Mouse (Mus musculus) left cerebral cortex, adult 2 months (tissue): ENCODE data around the gene Cacna2d4. TPM values are rescaled to one million over a fixed set of nuclear protein-coding genes. Genes with fewer than 3 reads are reported as not detected.

ENCODE experiments used
- DNase-seq, 2 experiments: peaks; one replicate each; pipeline ENCODE4 v3.0.0; 2021 to 2022; ENCODE audit warnings: low spot score in 2 of 2, mixed read lengths in 1 of 2; ENCODE audit errors: extremely low spot score in 1 of 2
- H3K27ac ChIP-seq: fragments of 200-600 bp; 2 replicates; pipeline ENCODE4 v1.8.1; 2022
- H3K4me3 ChIP-seq: fragments of 200-600 bp; 2 replicates; pipeline ENCODE4 v1.8.1; 2022
- CTCF ChIP-seq: fragments of 200-600 bp; IDR thresholded peaks from 2 replicates; pipeline ENCODE4 v1.8.1; 2022; ENCODE audit warnings: antibody characterized with exemption, mild to moderate bottlenecking, moderate library complexity
- intact Hi-C: fragments of 180-260 bp; cut with DNase I; formaldehyde crosslinking; loops from one replicate; pipeline ENCODE4 v1.15.1; 2025
- total RNA-seq, 2 experiments: library from RNA; stranded (reverse); gene quantifications; 2 replicates each; pipeline ENCODE4 v1.2.3; 2021

Gene Cacna2d4
- total RNA-seq, 2 experiments from 2014 or later: 1.7 to 1.9 TPM

DNA sequence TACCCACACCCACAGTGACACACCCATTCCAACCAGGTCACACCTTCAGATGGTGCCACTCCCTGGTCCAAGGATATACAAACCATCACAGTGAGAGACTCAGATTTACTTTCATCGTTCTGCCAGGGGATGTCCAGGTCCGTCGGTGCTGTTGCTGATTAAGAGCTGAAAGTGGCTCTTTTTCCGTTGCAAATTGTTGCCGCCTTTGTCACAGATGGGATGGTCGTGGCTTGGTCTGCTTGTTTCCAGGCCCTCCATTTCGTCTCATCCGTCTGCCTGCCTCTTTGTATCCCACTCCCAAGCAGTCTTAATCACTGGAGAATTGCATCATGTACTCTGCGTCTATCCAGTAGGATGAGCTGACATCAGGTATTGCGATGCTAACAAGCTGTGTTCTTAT lies 13.4 kb downstream of the Cacna2d4 start:
- H3K27ac ChIP-seq: no peak overlapping the region
- TF ChIP-seq CTCF: no peak
- DNase-seq: no peak
- H3K4me3 ChIP-seq: no peak overlapping the region
- intact Hi-C loops: no loop called here

DNA sequence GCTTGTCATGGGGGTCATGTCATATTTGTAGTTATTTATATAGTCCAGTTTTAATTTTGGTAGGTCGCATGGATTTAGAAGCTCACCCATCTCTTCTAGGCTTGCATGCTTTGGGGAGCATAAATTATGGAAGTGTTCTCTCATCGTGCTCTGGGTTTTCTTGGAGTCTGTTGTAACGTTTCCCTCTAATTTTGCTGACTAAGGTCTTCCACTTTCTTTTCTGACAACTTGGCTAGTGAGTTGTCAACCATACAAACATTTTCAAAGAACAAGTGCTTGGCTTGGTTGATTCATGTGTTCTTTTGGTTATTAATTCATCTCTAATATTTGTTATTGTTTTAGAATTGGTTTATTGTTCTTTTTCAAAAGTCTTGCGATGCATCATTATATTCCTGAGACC lies 15.4 kb downstream of the Cacna2d4 start:
- no peak for DNase-seq
- intact Hi-C loops: no loop called here
- no peak overlapping the region for H3K27ac ChIP-seq
- no peak for TF ChIP-seq CTCF
- no peak overlapping the region for H3K4me3 ChIP-seq

DNA sequence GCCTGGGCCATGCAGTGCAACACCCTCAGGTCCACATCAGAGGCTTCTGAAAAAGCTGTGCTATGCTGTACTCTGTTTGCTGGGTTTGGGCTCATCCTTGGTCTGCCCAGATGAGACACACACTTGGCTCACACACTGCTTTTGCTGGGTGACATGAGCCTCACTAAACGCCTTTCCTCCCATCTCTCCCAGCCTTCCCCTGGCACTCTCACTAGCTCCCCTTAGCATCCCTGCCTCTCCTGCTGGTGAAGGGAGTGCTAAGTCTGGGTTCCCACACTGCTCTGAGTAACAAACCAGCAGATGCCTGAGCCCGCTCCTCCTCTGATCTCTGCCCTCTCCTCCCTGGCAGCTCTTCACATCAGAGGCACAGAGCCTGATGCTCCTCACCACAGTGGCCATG lies 40.4 kb downstream of the Cacna2d4 start:
- H3K27ac ChIP-seq: no peak overlapping the region
- TF ChIP-seq CTCF: no peak
- no peak overlapping the region for H3K4me3 ChIP-seq
- intact Hi-C loops: no loop called here
- no peak for DNase-seq

DNA sequence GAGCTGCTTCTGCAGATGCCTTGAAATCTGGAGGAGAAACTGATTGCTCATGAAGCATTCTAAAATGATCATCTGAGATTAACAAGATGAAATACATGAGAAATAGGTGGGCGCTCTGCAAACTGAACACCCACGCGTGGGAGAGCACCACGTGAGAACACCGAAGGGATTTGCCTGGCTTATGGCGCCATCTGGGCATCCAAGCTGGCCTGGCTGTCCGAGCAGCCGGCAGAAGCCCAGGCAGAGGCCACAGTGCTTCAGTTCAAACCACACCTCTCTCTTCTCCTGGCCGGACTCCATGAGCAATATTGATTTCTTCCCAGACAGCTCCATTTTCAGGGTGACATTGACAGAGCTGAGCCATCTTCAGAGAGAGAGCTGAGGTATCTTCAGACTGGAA lies 44.4 kb downstream of the Cacna2d4 start:
- peak; percentile 57 to 73 for DNase-seq
- intact Hi-C loops: loop anchor here (1.0 kb wide), 1 partner anchor 60 kb away; no protein-coding TSS in a partner anchor
- Histone ChIP-seq H3K27ac (no peak overlapping the region), H3K4me3 (no peak overlapping the region)
- peak; percentile 36 for TF ChIP-seq CTCF

DNA sequence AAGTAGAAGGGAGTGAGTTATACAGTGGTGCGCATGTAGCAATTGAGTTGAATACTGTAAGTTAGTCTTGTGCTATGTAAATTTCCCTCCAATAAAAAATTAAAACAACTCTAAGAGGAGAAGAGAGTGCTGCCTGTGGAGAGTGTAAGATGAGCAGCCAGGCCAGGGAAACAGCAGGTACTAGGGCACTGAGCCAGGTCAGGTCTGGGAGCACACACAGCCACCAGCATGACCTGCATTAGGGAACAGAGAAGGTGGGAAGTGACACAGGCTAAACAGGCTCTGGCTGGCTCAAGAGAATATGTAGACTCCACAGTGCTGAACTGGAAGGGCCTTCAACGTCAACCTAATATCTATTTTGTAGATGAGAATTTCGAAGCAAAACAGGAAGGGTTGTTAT lies 65.0 kb downstream of the Cacna2d4 start:
- intact Hi-C loops: no loop called here
- Histone ChIP-seq H3K27ac (no peak overlapping the region), H3K4me3 (no peak overlapping the region)
- no peak for TF ChIP-seq CTCF
- DNase-seq: no peak

DNA sequence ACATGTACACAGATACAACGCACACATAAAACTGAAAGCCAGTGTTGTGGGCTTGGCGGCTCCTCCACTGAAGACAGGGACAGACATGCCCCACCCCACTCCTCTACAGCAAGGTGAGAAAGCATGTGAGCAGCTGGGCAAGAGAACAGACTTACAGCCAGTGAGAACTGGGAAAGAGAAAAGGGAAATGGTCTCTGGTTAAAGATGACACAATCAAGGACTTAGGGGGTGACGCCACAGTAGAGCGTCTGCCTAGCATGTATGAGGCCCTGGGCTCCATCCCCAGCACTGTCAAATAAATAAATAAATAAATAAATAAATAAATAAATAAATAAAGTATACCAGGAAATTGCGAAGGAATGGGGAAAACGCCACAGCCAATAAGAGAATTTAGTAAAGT lies 67.0 kb downstream of the Cacna2d4 start:
- Histone ChIP-seq H3K4me3 (no peak overlapping the region), H3K27ac (no peak overlapping the region)
- TF ChIP-seq CTCF: no peak
- DNase-seq: no peak
- intact Hi-C loops: no loop called here

DNA sequence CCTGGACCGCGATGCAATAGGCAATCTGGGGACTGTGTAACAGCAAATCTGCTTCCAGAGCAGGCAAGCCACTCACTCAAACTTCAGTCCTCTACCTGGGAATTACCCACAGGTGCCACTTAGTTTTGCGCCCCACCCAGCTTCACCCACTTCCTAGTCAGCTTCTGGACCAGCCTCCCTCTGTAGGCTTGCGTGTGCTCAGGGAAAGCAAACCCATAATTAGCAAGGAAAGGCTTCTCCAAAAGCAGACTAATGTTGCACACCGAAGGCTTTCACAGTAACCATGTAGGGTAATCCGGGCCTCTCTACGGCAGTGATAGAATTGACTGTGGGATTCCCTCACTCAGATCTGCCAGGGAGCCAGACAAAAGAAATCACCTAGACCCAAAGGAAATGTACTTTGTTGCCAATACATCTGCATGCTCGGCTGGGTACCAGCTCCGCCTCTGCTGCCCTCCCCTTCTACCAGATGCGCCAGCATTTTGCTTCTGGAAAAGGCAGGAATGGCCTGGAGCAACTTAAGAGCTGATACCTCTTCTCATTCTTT lies 71.6 kb downstream of the Cacna2d4 start:
- DNase-seq: no peak
- peak overlapping the region; percentile 55 for H3K27ac ChIP-seq
- no peak overlapping the region for H3K4me3 ChIP-seq
- no peak for TF ChIP-seq CTCF
- intact Hi-C loops: no loop called here

DNA sequence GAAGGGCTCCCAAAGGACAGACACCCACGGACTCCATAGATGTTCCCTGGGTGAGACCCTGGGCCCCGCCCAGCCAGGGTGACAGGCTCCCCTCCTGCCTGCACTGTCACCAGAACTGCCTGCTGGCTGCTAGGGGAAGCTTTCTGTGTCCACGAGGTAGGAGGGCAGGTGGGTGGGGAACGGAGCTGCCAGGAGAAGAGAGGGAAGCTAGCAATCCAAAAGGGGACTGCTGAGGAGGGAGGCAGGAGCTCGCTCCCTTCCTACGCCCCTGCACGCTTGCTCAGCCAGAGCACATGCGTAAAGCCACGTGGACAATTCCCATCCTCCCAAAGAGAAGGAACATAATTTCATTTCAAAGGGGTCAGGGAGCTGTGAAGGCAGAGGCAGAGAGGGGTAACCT lies 73.8 kb downstream of the Cacna2d4 start:
- no peak overlapping the region for H3K4me3 ChIP-seq
- intact Hi-C loops: loop anchor here (1.0 kb wide), 1 partner anchor 19 kb away; no protein-coding TSS in a partner anchor
- TF ChIP-seq CTCF: no peak
- DNase-seq: peak; percentile 63 to 76
- H3K27ac ChIP-seq: peak overlapping the region; percentile 20

DNA sequence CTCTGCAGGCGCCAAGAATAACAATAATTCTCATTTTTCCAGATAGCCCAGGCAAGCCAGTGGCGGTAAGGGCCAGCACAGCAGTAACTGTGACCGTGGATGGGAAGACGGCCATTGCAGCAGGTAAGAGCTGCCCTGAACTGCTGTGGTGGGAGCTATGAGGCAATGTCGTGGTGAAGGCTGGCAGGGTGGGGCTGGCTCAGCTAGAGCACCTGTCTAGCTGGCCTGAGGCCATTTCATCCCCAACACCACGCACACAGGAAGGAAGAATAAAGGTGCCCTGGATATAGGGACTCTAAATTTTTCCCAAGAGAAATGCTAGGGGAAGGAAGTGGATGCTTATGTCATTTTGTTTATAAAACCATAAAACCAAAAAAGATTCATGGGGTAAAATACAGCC lies 76.1 kb downstream of the Cacna2d4 start:
- no peak overlapping the region for H3K4me3 ChIP-seq
- DNase-seq: no peak
- intact Hi-C loops: no loop called here
- TF ChIP-seq CTCF: no peak
- no peak overlapping the region; the same call in 1 of the 2 replicates for H3K27ac ChIP-seq

DNA sequence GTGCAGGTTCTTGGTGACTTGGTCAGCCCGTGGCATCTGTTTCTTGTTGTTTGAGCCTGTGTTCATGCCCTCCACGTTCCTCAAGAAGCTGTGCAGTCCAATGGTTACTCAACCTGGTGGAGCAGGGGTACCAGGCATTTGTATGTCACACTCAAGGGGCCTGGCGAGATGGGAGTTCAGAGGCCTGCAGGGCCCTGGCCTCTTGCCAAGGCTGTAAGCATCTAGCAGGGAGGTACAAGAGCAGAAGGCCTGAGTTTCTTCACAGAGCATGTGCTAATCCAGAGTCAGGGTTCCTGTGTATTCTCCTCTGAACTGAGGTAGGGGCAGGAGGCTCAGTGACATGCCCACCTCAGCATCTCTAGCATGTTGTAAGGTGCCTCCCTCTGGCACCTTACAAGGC lies 76.8 kb downstream of the Cacna2d4 start:
- DNase-seq: no peak
- peak overlapping the region; percentile 71 for H3K27ac ChIP-seq
- intact Hi-C loops: no loop called here
- no peak for TF ChIP-seq CTCF
- no peak overlapping the region for H3K4me3 ChIP-seq

DNA sequence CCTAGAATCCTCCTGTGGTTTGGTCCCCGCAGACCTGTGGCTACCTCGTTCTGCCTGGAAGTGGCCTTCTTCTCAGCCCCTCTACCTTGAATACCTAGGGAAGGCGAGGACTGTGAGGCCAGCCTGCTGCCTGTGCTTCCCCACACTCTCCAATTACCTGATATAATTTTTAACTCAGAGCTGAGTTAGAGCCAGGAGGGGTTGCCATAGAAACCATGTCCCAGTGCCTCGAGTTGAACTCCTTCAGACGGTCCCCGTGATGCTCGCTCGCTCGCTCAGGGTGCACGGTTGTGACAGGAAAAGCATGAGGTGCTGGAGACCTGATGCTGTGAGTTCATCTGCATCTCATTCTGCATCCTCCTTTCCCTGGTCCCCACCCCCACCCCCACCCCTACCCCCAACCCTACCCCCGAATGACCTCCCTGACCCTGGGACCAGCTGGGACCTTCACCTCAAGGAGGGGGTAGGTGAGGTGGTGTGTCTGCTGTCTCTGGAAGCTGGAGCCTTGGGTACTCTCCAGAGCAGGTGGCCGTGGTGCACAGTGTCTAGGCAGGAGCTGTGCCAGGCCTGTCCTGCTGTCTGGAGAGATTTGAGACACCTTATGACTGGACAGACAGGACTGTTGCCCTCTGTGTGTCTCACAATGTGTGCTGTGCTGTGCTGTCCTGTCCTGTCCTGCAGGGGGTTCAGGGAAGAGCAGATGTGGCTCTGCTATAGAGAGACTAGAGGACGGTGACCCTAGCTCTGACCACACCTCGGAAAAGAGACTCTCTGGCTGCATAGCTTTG lies 77.5 kb downstream of the Cacna2d4 start:
- peak in 1 of 2 experiments; percentile 61 for DNase-seq
- TF ChIP-seq CTCF: no peak
- intact Hi-C loops: no loop called here
- Histone ChIP-seq H3K4me3 (no peak overlapping the region), H3K27ac (peak overlapping the region; percentile 83)

DNA sequence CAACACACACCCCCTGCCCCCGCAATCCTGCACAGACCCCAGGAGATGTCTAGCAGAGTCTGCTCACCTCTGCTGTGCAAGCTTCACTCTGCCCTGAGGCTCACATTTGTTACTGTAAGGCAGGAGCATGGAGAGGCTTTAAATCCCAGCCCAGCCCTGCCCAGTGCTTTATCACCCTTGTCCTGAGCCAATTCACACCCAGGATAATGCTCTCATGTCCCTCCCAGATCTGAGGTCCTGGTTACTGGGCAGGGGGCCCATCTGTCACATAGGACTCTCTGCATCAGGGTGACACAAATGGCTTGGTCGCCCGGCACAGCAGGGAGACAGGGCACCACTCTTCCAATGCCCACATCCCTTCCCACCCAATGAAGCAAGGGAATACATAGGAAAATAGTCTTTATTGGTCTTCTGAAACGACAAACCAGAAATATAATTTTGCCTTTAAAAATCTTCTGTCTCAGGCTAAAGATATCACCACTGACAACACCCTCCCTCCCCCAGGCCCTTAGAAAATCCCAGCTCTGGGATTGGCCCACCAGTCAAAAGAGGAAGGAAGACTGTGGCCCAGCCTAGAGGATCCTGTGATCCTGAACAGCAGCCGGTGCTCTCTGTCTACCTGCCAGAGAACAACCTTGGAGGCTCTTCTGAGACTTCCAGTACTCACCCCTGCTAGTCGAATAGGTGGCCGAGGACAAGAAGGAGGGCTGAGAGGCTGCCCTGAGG lies 78.6 kb downstream of the Cacna2d4 start:
- DNase-seq: no peak
- H3K27ac ChIP-seq: peak overlapping the region; percentile 83
- intact Hi-C loops: no loop called here

More for the DNA sequence above, 78.6 kb downstream of the Cacna2d4 start:
- TF ChIP-seq CTCF: no peak
- H3K4me3 ChIP-seq: no peak overlapping the region
